ENCODE assay signal across 20 mouse cellular contexts in the genomic region with DNA sequence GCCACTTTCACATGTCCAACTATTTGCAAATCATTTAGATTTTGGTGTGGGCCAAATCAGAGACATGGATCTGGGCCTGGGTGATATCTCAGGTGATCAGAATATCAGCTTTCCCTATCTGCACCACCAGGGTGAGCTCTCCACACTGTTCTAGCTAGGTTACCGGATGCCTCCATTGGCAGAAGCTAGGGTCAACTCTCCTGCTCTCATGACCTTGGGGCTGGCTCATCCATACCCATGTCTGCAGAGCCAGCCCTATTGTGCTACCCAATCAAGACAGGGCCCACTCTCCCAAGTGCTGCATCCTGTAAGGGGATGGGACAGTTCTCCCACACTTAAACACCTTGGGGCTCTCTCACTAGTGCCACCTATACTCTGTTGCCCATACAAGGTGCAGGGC.
"Had no signal": no experiment of that assay in that cellular context is flagged by ENCODE, and none has a peak within 500 bp of the region (broad histone marks: within the 10 kb centered on the region; RNA-seq: fewer than 3 reads in every experiment).

No protein-coding gene starts in this region.

- H3K4me2 ChIP-seq: limb, embryonic 12.5 days; limb, embryonic 15.5 days; liver, embryonic 11.5 days; lung, embryonic 14.5 days; midbrain, embryonic 12.5 days; midbrain, embryonic 15.5 days; neural tube, embryonic 12.5 days; neural tube, embryonic 15.5 days had no signal

- H3K9ac ChIP-seq: limb, embryonic 12.5 days; limb, embryonic 15.5 days; liver, embryonic 14.5 days; liver, postnatal 0 days; lung, embryonic 14.5 days; midbrain, embryonic 12.5 days; midbrain, embryonic 15.5 days; neural tube, embryonic 12.5 days; neural tube, embryonic 15.5 days had no signal

- H3K4me3 ChIP-seq: limb, embryonic 12.5 days; limb, embryonic 15.5 days; midbrain, embryonic 12.5 days; midbrain, embryonic 15.5 days; neural tube, embryonic 12.5 days; neural tube, embryonic 15.5 days had no signal

- H3K9me3 ChIP-seq: limb, embryonic 12.5 days; limb, embryonic 15.5 days; midbrain, embryonic 12.5 days; midbrain, embryonic 15.5 days; neural tube, embryonic 12.5 days; neural tube, embryonic 15.5 days had no signal

- H3K27ac ChIP-seq: limb, embryonic 12.5 days; limb, embryonic 15.5 days; liver, embryonic 14.5 days; macrophage; midbrain, embryonic 12.5 days; midbrain, embryonic 15.5 days; neural tube, embryonic 12.5 days; neural tube, embryonic 15.5 days had no signal

- ATAC-seq: liver, postnatal 0 days; lung, postnatal 0 days; midbrain, embryonic 15.5 days had no signal

- H3K4me1 ChIP-seq: limb, embryonic 12.5 days; limb, embryonic 15.5 days; midbrain, embryonic 12.5 days; midbrain, embryonic 15.5 days; neural tube, embryonic 12.5 days; neural tube, embryonic 15.5 days had no signal

- H3K27me3 ChIP-seq: limb, embryonic 12.5 days; limb, embryonic 15.5 days; midbrain, embryonic 12.5 days; midbrain, embryonic 15.5 days; neural tube, embryonic 12.5 days; neural tube, embryonic 15.5 days had no signal

- H3K36me3 ChIP-seq: limb, embryonic 12.5 days; limb, embryonic 15.5 days; midbrain, embryonic 12.5 days; midbrain, embryonic 15.5 days; neural tube, embryonic 12.5 days; neural tube, embryonic 15.5 days had no signal

- DNase-seq: kidney, postnatal 14 days; left cerebral cortex, postnatal 4 days; liver, postnatal 0 days; lung, embryonic 14.5 days; right cerebral cortex, adult 18-20 months; right cerebral cortex, postnatal 14 days; right cerebral cortex, postnatal 4 days; thymus, adult 2 months; thymus, postnatal 14 days; thymus, postnatal 4 days had no signal
